Mouse (Mus musculus) ES-Bruce4 (cell line): ENCODE measurements at regions not wholly inside any gene's neighbourhood (a gene's known extent, or its start where the extent isn't known, plus 50 kb on each side); places are given as distances from the start of the nearest gene placed in this dataset.

Experiments used
- CTCF ChIP-seq: IDR thresholded peaks from one replicate; pipeline ENCODE4 v1.8.1; 2011; ENCODE audit warnings: low read depth, low read length
- EP300 ChIP-seq: IDR thresholded peaks from 2 replicates; pipeline ENCODE4 v1.6.1; 2011; ENCODE audit warnings: low read depth, low read length; ENCODE audit not compliant: insufficient read depth
- POLR2A ChIP-seq: IDR thresholded peaks from one replicate; pipeline ENCODE4 v1.8.1; 2011; ENCODE audit warnings: low read length; ENCODE audit not compliant: insufficient read depth

DNA sequence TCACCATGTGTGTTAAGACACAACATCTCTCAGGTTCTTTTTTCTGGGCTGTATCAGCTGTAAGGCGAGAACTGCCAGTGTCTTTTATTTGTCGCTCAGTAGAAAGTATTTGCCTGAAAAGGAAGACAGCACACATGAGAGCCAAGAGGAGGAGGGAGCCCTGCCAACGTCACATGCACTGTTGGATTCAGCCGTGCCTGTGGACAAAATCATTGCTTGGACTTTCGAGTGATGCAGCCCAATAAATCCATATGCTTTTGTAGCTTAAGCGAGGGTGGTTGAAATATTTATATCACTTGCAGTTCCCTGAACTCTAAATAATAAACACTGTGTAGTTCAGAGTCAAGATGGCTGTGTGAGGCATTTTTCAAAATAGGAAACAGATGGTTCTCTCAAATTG, 108.4 kb upstream of the Ddit4l start:
- no peak for TF ChIP-seq EP300
- TF ChIP-seq POLR2A, result no peak
- TF ChIP-seq CTCF, result no peak
